In genomic region chr1:24249105-24249664, GRCm38 (mm10) we compare ENCODE assay signal across 8 mouse cellular contexts.
DNase-seq lines count a peak whose midpoint lies in the region; ATAC-seq and TF ChIP-seq lines count a peak whose summit lies in the region.

No protein-coding gene starts in this region.

- no peak overlapping the region for H3K4me2 ChIP-seq in forebrain, embryonic 11.5 days (ENCODE audit: low read depth, low read length, severe bottlenecking)
- no peak overlapping the region for H3K4me2 ChIP-seq in kidney, postnatal 0 days (ENCODE audit: low read length)
- no peak overlapping the region for H3K4me2 ChIP-seq in midbrain, embryonic 14.5 days (ENCODE audit: low read length)

- H3K27ac ChIP-seq in forebrain, embryonic 11.5 days (ENCODE audit: low read depth, low read length): no peak overlapping the region
- no peak overlapping the region for H3K27ac ChIP-seq in forebrain, embryonic 10.5 days
- no peak overlapping the region for H3K27ac ChIP-seq in kidney, postnatal 0 days
- H3K27ac ChIP-seq in midbrain, embryonic 14.5 days (replicated peaks; ENCODE audit: low read depth, low read length): peak overlapping the region; percentile 63

- H3K4me1 ChIP-seq in forebrain, embryonic 11.5 days (replicated peaks; ENCODE audit: control insufficient read depth, insufficient read depth, low read length): peaks cover 4% of the 10 kb centered on the region; the same call in 1 of the 2 replicates
- H3K4me1 ChIP-seq in forebrain, embryonic 10.5 days: peaks cover 18% of the 10 kb centered on the region
- no peaks in the 10 kb centered on the region for H3K4me1 ChIP-seq in kidney, postnatal 0 days (replicated peaks; ENCODE audit: insufficient read depth, low read length)
- peaks cover 7% of the 10 kb centered on the region; the same call in 1 of the 2 replicates for H3K4me1 ChIP-seq in midbrain, embryonic 14.5 days (ENCODE audit: control insufficient read depth, insufficient read depth, low read length)

- H3K9me3 ChIP-seq in forebrain, embryonic 11.5 days (ENCODE audit: control insufficient read depth, low read length): no peaks in the 10 kb centered on the region
- no peaks in the 10 kb centered on the region for H3K9me3 ChIP-seq in forebrain, embryonic 10.5 days
- H3K9me3 ChIP-seq in kidney, postnatal 0 days (replicated peaks; ENCODE audit: low read length): no peaks in the 10 kb centered on the region
- H3K9me3 ChIP-seq in midbrain, embryonic 14.5 days (ENCODE audit: control insufficient read depth, low read length): no peaks in the 10 kb centered on the region

- peak; percentile 63 for ATAC-seq in forebrain, embryonic 11.5 days (replicated peaks; ENCODE audit: low FRiP score)
- peak; percentile 49; the same call in 1 of the 2 replicates for ATAC-seq in kidney, postnatal 0 days (replicated peaks; ENCODE audit: low FRiP score, low read depth)
- peak; percentile 80 for ATAC-seq in midbrain, embryonic 14.5 days (ENCODE audit: low FRiP score, low TSS enrichment)

- no peak overlapping the region for H3K9ac ChIP-seq in forebrain, embryonic 11.5 days (ENCODE audit: low read length)
- H3K9ac ChIP-seq in kidney, postnatal 0 days (ENCODE audit: low read depth, low read length): no peak overlapping the region
- H3K9ac ChIP-seq in midbrain, embryonic 14.5 days (replicated peaks; ENCODE audit: low read length): no peak overlapping the region

- TF ChIP-seq CTCF in kidney, postnatal 0 days (IDR thresholded peaks at IDR 0.05; ENCODE audit: low read depth): peak; percentile 96

- no peak overlapping the region for H3K4me3 ChIP-seq in forebrain, embryonic 11.5 days (ENCODE audit: low read depth, low read length)
- no peak overlapping the region for H3K4me3 ChIP-seq in forebrain, embryonic 10.5 days
- H3K4me3 ChIP-seq in kidney, postnatal 0 days (replicated peaks; ENCODE audit: low read depth, low read length): no peak overlapping the region
- H3K4me3 ChIP-seq in midbrain, embryonic 14.5 days (replicated peaks; ENCODE audit: low read depth, low read length): no peak overlapping the region

- no peaks in the 10 kb centered on the region; the same call in 1 of the 2 replicates for H3K27me3 ChIP-seq in forebrain, embryonic 11.5 days (ENCODE audit: control insufficient read depth, insufficient read depth, low read length)
- peaks cover 9% of the 10 kb centered on the region; the same call in 1 of the 2 replicates for H3K27me3 ChIP-seq in forebrain, embryonic 10.5 days (ENCODE audit: poor library complexity, severe bottlenecking)
- no peaks in the 10 kb centered on the region for H3K27me3 ChIP-seq in kidney, postnatal 0 days (ENCODE audit: insufficient read depth, low read length)
- no peaks in the 10 kb centered on the region for H3K27me3 ChIP-seq in midbrain, embryonic 14.5 days (ENCODE audit: control insufficient read depth, insufficient read depth, low read length)

- DNase-seq in forebrain, embryonic 11.5 days (ENCODE audit: low spot score): no peak
- no peak for DNase-seq in forebrain, embryonic 10.5 days (ENCODE audit: extremely low spot score, low spot score)
- peak; percentile 13 for DNase-seq in thymus, postnatal 0 days (ENCODE audit: low spot score)
- no peak for DNase-seq in thymus, postnatal 10 days (ENCODE audit: low spot score in 2 of 2)
- peak; percentile 24 for DNase-seq in fibroblast of lung, adult 2 months (ENCODE audit: low read depth)
- DNase-seq in kidney, postnatal 0 days (ENCODE audit: low spot score): peak; percentile 86
- DNase-seq in midbrain, embryonic 14.5 days: peak; percentile 87
- DNase-seq in frontal cortex, postnatal 10 days (ENCODE audit: low spot score in 2 of 2): no peak

- WGBS in forebrain, embryonic 11.5 days: 53% methylated on average over 3 of the region's 3 CpGs
- WGBS in forebrain, embryonic 10.5 days: 53% methylated on average over 3 of the region's 3 CpGs
- 56% methylated on average over 3 of the region's 3 CpGs for WGBS in kidney, postnatal 0 days
- 45% methylated on average over 3 of the region's 3 CpGs for WGBS in midbrain, embryonic 14.5 days

- no peaks in the 10 kb centered on the region for H3K36me3 ChIP-seq in forebrain, embryonic 11.5 days (ENCODE audit: control insufficient read depth, insufficient read depth, low read length)
- H3K36me3 ChIP-seq in forebrain, embryonic 10.5 days (replicated peaks): no peaks in the 10 kb centered on the region
- no peaks in the 10 kb centered on the region for H3K36me3 ChIP-seq in kidney, postnatal 0 days (ENCODE audit: insufficient read depth, low read length)
- H3K36me3 ChIP-seq in midbrain, embryonic 14.5 days (ENCODE audit: control insufficient read depth, insufficient read depth, low read length): no peaks in the 10 kb centered on the region

Comparison
In these comparisons a context has a peak if more than half of its experiments do, and no peak if none do; other contexts are left out.
1. DNase-seq: peak in thymus, postnatal 0 days (single experiment), fibroblast of lung, adult 2 months (single experiment), kidney, postnatal 0 days (single experiment) and midbrain, embryonic 14.5 days (single experiment); none in forebrain, embryonic 11.5 days (single experiment), forebrain, embryonic 10.5 days (single experiment), thymus, postnatal 10 days (0 of 2) and frontal cortex, postnatal 10 days (0 of 2).
2. Peak in every context shown above with its lines, with median percentiles within 50 percentile points of each other: ATAC-seq.